Mouse (Mus musculus) urinary bladder, adult 18-20 months (tissue): ENCODE data around the gene Tssk2.

Experiments used
- DNase-seq, 2 experiments: peaks; one replicate each; pipeline ENCODE4 v3.0.0; 2022; ENCODE audit warnings: low spot score in 2 of 2, mixed read lengths in 2 of 2

The Tssk2 gene

DNA sequence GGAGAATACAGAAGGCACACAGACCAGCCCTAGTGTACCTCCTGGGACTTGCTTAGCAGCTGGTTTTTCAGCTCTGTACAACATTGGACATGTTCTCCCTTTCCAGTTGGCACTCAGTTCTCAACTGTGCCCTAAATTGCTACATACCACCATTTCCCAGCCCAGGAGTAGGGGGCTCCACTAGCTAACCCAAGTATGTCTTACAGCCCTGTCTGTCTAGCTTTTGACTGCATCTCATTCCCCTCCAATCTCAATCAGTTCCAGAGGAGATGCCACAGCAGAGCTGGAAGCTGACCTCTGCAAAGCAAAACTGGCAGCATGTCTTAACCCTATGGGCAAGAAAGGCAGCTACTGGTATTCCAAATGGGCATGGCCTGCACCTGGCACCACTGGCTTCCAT, 2.3 kb upstream of the Tssk2 start:
- DNase-seq, result no peak

- DNase-seq, result peak; percentile 77 to 89
Measured at GRCm38 (mm10) chr16:17911052-17911595, 12.7 kb downstream of the Tssk2 start, which contains the start of gene Ess2. Gene Ess2 (minus strand): TSS chr16:17911348.

DNA sequence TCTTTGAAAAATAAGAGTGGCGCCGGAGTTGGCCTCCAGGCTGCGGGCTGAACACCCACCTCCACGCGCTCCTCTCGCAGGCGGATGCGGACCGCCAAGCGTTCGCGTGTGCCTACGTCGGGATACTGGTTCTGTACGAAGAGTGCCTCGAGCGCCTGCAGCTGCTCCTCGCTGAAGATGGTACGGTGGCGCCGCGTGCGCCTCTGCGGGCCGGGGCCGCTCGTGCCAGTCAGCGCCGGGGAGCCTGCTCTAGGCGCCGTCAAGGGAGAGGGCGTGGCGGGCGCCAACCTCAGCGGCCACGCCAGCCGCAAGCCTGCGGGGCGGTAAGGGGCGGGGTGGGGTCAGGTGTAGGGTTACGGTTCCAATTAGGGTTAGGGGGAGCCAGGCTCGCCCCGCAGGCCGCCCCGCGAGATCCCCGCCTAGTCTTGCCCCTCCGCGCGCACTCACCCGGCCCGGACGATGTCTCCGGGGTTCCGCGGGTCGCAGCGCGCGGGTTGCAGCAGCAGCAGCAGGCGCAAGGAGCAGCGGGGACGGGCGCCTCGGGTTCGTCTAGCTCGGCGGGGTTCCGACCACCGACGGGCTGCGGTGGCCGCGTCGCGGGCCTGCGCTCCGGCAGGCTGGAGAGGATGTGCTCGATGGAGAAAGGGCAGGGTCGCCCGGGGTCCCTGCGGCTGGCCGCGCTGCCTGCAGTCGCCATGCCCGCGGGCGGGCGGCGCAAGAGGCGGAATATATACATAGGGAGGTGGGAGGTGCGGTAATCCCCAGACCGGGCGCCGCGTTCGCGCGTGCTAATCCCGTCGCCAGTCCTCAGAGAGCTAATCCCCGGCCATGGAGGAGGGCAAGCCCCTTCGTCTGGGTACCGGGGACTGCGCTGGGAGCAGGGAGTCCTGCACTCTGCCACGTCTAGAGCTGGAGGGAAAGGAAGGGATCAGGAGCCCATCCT, 16.1 kb downstream of the Tssk2 start, which contains the start of gene Gsc2:
Gene Gsc2 (minus strand): TSS at position 753 of the 943 bp plus-strand sequence.
- no peak for DNase-seq

DNA sequence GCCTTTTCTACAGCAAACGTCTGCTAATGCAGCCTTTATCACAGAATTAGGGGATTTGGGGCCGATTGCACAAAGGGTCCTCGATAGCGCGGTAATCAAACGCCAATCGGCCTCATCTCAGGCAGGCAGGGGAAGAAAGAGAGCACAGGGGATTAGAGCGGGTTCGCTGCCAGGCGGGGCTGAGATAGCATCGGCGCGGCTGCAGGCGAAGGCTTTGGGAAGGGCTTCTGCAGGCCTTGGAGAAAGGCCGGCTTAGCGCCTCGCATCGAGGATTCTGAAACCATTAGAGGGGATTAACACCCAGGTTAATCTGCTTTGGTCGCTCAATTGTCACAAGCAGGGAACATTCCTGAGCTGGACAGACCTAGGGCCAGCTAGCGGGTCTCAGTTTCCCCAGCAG, 22.1 kb downstream of the Tssk2 start:
- DNase-seq, result no peak

GRCm38 (mm10) chr16:17921325-17922162, 23.1 kb downstream of the Tssk2 start:
- peak; percentile 90 to 91 for DNase-seq

GRCm38 (mm10) chr16:17922163-17922538, 23.7 kb downstream of the Tssk2 start:
- no peak for DNase-seq

GRCm38 (mm10) chr16:17927351-17928082, 29.1 kb downstream of the Tssk2 start:
- peak in 1 of 2 experiments; percentile 52 for DNase-seq

DNA sequence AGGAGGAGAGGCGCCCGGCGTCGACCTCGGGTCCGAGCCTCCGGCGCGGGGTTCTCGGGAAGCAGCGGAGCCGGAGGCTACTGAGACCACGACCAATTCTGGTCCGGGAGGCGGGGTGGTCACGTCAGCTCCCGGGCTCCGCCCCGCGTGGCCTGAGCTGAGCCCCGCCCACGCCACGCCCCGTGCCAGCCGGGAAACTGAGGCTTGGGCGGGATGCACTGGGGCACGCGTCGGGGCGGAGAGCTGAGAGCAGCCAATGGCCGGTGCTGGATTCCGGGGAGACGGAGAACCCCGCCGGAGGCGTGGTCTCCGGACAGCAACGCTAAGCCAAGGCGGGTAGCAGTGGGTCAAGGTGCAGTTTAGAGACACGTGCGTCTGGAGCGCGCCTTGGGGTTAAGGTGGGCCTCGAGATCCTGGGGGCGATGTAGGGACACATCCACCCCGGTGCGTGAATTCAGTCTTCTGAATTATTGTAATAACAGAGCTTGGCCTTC, 29.7 kb downstream of the Tssk2 start, which contains the start of gene Slc25a1:
Gene Slc25a1 (minus strand): TSS at position 133 of the 494 bp plus-strand sequence.
- peak; percentile 77 to 84 for DNase-seq

DNA sequence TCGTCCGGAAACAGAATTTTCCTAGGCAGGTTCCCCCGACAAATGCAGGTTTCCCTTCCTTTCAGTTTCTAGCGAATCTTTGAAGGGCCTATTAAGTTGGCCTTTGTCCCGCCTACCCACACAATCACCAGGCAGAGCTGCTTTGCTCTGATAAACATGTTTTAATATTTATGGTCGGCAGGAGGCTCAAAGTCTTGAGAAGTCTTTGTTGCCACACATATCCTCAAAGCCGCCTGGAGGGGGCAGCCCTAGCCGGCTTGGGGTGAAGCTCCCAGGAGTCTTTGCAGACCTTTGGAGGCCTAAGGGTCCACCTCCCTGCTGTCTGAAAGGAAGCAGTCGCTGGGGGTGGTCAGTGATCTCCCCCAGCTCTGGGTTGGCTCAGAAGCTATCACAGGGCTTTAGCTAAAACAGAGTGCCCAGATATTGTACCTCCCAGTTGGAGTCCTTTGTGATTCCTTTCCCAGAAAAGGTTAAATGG, 30.2 kb downstream of the Tssk2 start:
- DNase-seq, result peak; percentile 70 to 71

- DNase-seq, result no peak
Measured at GRCm38 (mm10) chr16:17929211-17929610, 30.8 kb downstream of the Tssk2 start.

- no peak for DNase-seq
Measured at GRCm38 (mm10) chr16:17929631-17930030, 31.2 kb downstream of the Tssk2 start.

DNA sequence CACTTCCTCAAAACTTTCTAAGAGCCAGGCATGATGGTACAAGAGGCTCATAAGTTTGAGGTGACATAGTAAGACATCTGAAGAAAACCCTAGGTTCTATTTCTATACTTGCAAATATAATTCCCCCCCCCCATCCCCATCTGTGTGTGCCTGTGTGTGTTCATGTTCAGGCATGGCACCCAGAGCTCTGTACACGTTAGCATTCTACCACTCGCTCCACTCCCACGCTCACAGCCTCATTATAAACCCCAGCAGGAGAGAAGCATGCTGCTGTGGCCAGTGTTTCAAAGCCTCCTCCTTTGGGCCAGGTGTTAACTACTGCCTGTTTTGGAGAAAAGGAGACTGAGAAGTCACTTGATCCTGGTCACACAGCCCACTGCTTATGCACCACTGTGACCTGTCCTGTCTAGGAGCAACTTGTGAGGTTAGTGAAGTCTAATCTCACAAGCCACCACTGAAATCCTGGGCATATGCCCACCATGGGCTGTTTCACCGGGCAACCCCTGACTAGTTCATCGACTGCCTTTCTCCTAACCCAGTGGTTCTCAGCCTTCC, 33.5 kb downstream of the Tssk2 start:
- no peak for DNase-seq

GRCm38 (mm10) chr16:17933594-17934444, 35.4 kb downstream of the Tssk2 start:
- DNase-seq, result no peak

DNA sequence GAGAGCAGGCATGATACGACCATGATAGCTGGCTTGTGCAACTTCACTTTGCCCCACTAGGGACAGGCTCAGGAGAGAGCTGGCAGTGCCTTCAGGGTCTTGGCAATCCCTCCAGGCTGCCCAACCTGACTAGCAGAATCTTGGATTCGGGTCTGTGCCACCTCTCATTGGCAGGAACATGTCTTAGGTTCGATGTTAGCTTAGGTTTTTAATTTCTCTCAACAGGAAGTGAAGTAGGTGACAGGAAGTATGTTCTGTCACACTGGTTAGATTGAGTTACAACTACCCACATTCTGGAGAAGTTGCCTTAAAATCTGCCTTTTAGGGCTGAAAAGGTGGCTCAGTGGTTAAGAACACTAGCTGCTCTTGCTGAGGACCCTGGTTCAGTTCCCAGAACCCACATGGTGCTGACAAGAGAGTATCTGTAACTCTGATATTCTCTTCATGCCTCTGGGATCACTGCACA, 36.0 kb downstream of the Tssk2 start:
- DNase-seq, result no peak

GRCm38 (mm10) chr16:17936776-17937175, 38.3 kb downstream of the Tssk2 start:
- DNase-seq, result no peak

DNA sequence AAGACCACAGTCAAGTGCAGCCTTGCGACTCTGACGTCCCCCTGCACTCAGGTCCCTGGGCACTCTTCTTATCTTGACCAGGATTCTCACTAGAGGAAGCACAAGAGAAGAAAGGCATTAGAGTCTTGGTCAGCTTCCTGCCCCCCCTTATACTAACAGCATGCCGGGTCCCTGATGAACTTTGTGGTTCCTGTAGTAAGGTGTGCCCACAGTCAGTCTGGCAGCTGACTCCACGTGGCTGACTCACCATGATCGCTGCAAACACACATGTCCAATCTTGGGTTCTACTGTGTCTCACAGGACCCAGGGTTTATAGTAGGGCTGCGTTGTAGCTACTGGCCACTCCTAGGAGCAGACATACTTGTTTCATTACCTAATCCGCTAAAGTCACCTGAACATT, 39.8 kb downstream of the Tssk2 start:
- DNase-seq, result no peak

DNA sequence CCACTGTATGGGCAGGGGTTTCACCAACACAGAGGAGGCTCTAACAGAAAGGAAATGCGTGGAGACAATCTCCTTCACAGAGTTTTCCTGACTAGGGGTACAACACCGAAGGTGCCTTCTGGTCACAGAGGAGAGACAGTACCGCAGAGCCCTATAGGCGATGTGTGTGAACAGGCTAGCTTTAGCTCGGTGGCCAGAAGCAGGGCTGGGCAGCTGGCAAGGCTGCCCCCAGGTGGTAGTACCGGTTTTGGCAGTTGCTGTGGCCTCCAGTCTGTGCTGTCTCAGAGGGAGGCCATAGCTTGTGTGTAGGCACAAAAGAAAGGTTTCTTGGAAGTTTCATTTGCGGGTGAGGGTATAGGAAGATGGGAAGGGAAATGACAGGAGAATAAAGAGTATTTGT, 40.4 kb downstream of the Tssk2 start:
- peak in 1 of 2 experiments; percentile 52 for DNase-seq

DNA sequence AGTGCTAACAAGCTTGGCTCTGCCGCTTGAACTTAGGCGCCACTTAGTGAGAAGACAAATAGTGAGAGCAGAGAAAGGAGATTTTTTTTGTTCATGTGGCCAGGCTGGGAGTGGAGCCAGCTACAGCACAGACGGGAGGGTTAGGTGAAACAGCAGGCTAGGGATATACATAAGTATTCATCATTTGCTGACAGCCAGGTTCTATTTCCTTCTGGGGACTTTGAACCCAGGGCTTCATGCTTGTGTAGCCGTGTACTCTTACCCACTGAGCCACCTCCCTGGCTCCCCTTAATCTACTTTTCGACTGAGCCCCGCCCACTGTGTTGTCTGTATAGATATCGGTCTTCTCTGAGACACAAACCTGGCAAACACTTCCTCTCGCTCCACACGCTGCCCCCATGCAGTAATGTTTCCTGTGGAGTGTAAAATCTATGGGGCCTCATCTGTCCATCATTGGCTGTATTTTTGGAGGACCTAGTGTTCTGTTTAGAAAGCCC, 40.9 kb downstream of the Tssk2 start:
- DNase-seq, result no peak

DNA sequence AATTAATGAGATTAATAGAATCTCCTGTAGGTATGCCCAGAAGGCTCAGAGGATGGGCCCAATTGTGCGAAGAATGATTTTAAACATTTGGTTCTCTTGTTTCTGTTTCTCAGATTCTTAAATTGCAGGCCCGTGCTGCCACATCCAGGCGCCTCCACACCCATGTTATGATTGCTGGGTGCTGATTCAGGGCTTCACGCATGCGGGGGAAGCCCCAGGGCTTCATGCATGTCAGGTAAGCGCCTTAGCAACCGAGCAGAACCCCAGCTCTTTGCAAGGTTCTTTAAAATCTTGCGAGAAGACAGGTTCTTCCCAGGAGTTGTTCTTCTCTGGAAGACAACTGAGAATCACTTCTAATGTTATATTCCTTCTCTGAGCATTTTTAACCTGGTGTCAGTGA, 45.0 kb downstream of the Tssk2 start:
- no peak for DNase-seq
